Mouse (Mus musculus) spleen, adult 2 months (tissue): ENCODE measurements around the gene Snta1. TPM values are rescaled to one million over a fixed set of nuclear protein-coding genes. Genes with fewer than 3 reads are reported as not detected.

Experiments
- DNase-seq, 2 experiments: peaks; one replicate each; pipeline versions ENCODE4 v3.0.0 to v3.0.0-alpha.2; 2012 to 2021; ENCODE audit warnings: low spot score in 2 of 2, low read depth in 1 of 2
- H3K27ac ChIP-seq: fragments of 200-500 bp; 2 replicates; pipeline ENCODE4 v1.5.1; 2012; ENCODE audit warnings: low read length, inconsistent platforms; ENCODE audit not compliant: insufficient read depth
- H3K27me3 ChIP-seq: fragments of 200-500 bp; 2 replicates; pipeline ENCODE4 v1.6.1; 2012; ENCODE audit warnings: mild to moderate bottlenecking, moderate library complexity, low read length, inconsistent platforms; ENCODE audit not compliant: control insufficient read depth, insufficient read depth
- H3K36me3 ChIP-seq: fragments of 200-500 bp; 2 replicates; pipeline ENCODE4 v1.6.1; 2012; ENCODE audit warnings: mild to moderate bottlenecking, low read length, inconsistent platforms; ENCODE audit not compliant: control insufficient read depth, insufficient read depth
- H3K4me1 ChIP-seq: fragments of 200-500 bp; 2 replicates; pipeline ENCODE4 v1.6.1; 2011; ENCODE audit warnings: inconsistent platforms; ENCODE audit not compliant: control insufficient read depth, insufficient read depth, insufficient read length
- H3K4me3 ChIP-seq: fragments of 200-500 bp; 2 replicates; pipeline ENCODE4 v1.5.1; 2011; ENCODE audit warnings: mild to moderate bottlenecking, inconsistent platforms; ENCODE audit not compliant: insufficient read depth, insufficient read length; ENCODE audit errors: extremely low read depth
- CTCF ChIP-seq: fragments of 200-500 bp; IDR thresholded peaks from 2 replicates; pipeline ENCODE4 v1.5.1; 2011; ENCODE audit warnings: mild to moderate bottlenecking, inconsistent platforms; ENCODE audit not compliant: insufficient read depth, insufficient read length, insufficient replicate concordance; ENCODE audit errors: extremely low read depth
- POLR2A ChIP-seq: fragments of 200-500 bp; IDR thresholded peaks from 2 replicates; pipeline ENCODE4 v1.6.1; 2011; ENCODE audit warnings: low read depth, low read length, inconsistent platforms
- WGBS: fragments of 180-500 bp; shearing (Covaris S2); methylation state at CpG from one replicate; pipeline ENCODE4 v1.1.7; 2018; 5-methylcytosine and 5-hydroxymethylcytosine counted together
- polyA plus RNA-seq: library from polyadenylated mRNA; depleted of rRNA; stranded (reverse); fragments of >200 nt; gene quantifications from 2 replicates; pipeline ENCODE4 v1.2.3, GENCODE M21; 2012; rRNA removed

Gene Snta1
- 11.0 and 12.1 TPM in 2 replicates for polyA plus RNA-seq

GRCm38 (mm10) chr2:154407643-154408445 lies at the start of gene Snta1:
Snta1 (minus strand) TSS chr2:154408099.
- Histone ChIP-seq H3K36me3 (no peaks in the 10 kb centered on the region), H3K4me1 (no peaks in the 10 kb centered on the region), H3K27me3 (peaks cover 9% of the 10 kb centered on the region), H3K27ac (no peak within 1 kb of the TSS), H3K4me3 (peak within 1 kb of the TSS; percentile 63)
- DNase-seq, result peak; percentile 37 to 70
- 4% methylated on average over 77 of the region's 84 CpGs for WGBS
- TF ChIP-seq POLR2A (no peak), CTCF (no peak)

GRCm38 (mm10) chr2:154456621-154457020 lies 48.7 kb upstream of the Snta1 start:
- Histone ChIP-seq H3K4me1 (peaks cover 3% of the 10 kb centered on the region; the same call in 1 of the 2 replicates), H3K27ac (no peak overlapping the region), H3K27me3 (no peaks in the 10 kb centered on the region), H3K4me3 (no peak overlapping the region), H3K36me3 (no peaks in the 10 kb centered on the region)
- TF ChIP-seq POLR2A (no peak), CTCF (no peak)
- no peak for DNase-seq

GRCm38 (mm10) chr2:154455776-154456175 lies 47.9 kb upstream of the Snta1 start:
- 68% methylated on average over 5 of the region's 5 CpGs for WGBS
- DNase-seq, result no peak
- H3K27ac ChIP-seq, result no peak overlapping the region

GRCm38 (mm10) chr2:154454605-154455004 lies 46.7 kb upstream of the Snta1 start:
- 86% methylated on average over 3 of the region's 3 CpGs for WGBS
- TF ChIP-seq CTCF (no peak), POLR2A (no peak)
- Histone ChIP-seq H3K4me3 (no peak overlapping the region), H3K27ac (no peak overlapping the region), H3K4me1 (peaks cover 3% of the 10 kb centered on the region; the same call in 1 of the 2 replicates), H3K36me3 (no peaks in the 10 kb centered on the region), H3K27me3 (no peaks in the 10 kb centered on the region)
- no peak for DNase-seq

More at GRCm38 (mm10) chr2:154455776-154456175, 47.9 kb upstream of the Snta1 start:
- Histone ChIP-seq H3K27me3 (no peaks in the 10 kb centered on the region), H3K4me1 (peaks cover 3% of the 10 kb centered on the region; the same call in 1 of the 2 replicates), H3K36me3 (no peaks in the 10 kb centered on the region), H3K4me3 (no peak overlapping the region)
- no peak for TF ChIP-seq POLR2A
- TF ChIP-seq CTCF, result no peak

GRCm38 (mm10) chr2:154454099-154454498 lies 46.2 kb upstream of the Snta1 start:
- Histone ChIP-seq H3K36me3 (no peaks in the 10 kb centered on the region), H3K27me3 (no peaks in the 10 kb centered on the region), H3K4me3 (no peak overlapping the region), H3K27ac (no peak overlapping the region), H3K4me1 (peaks cover 3% of the 10 kb centered on the region; the same call in 1 of the 2 replicates)
- no peak for DNase-seq
- WGBS, result 79% methylated on average over 1 of the region's 1 CpGs
- TF ChIP-seq CTCF (no peak), POLR2A (no peak)

- Histone ChIP-seq H3K36me3 (no peaks in the 10 kb centered on the region), H3K4me3 (no peak overlapping the region), H3K27ac (no peak overlapping the region), H3K27me3 (no peaks in the 10 kb centered on the region), H3K4me1 (peaks cover 3% of the 10 kb centered on the region; the same call in 1 of the 2 replicates)
- DNase-seq, result no peak
- no peak for TF ChIP-seq POLR2A
- no peak for TF ChIP-seq CTCF
- 95% methylated on average over 2 of the region's 2 CpGs for WGBS
Observed at GRCm38 (mm10) chr2:154452951-154453350, 45.1 kb upstream of the Snta1 start.

- Histone ChIP-seq H3K27me3 (no peaks in the 10 kb centered on the region), H3K4me3 (no peak overlapping the region), H3K27ac (no peak overlapping the region), H3K36me3 (no peaks in the 10 kb centered on the region), H3K4me1 (no peaks in the 10 kb centered on the region)
- TF ChIP-seq CTCF, result no peak
- TF ChIP-seq POLR2A, result no peak
- no peak for DNase-seq
Observed at GRCm38 (mm10) chr2:154448633-154449032, 40.7 kb upstream of the Snta1 start.
